Mouse (Mus musculus): ENCODE measurements around the gene Vwa1. TPM values are rescaled to one million over a fixed set of nuclear protein-coding genes. Genes with fewer than 3 reads are reported as not detected.
A peak's percentile ranks its signal among the peaks of the same experiment; 100 is the strongest.
"Not testable (repeated sequence)": the region's sequence is repeated elsewhere in the genome, so short reads cannot be mapped to it uniquely, and the experiment has no call there.

Vwa1 gene
- polyA plus RNA-seq, 1 experiment = not detected

- H3K36me3 ChIP-seq (ENCODE audit: control insufficient read depth) = peaks cover 25% of the 10 kb centered on the region
- no peaks in the 10 kb centered on the region for H3K27me3 ChIP-seq (ENCODE audit: control insufficient read depth)
- H3K4me1 ChIP-seq (ENCODE audit: control insufficient read depth) = peaks cover 40% of the 10 kb centered on the region
- no peaks in the 10 kb centered on the region for H3K9me3 ChIP-seq (ENCODE audit: control insufficient read depth, low read length)
- TF ChIP-seq TAL1 (IDR thresholded peaks at IDR 0.05; ENCODE audit: low read length) = no peak
- no peak for TF ChIP-seq GATA1 (IDR thresholded peaks at IDR 0.05; ENCODE audit: low read length)
- H3K4me3 ChIP-seq (replicated peaks) = peak within 1 kb of the TSS; percentile 72
Measured at GRCm38 (mm10) chr4:155760613-155761355, 13.7 kb downstream of the Vwa1 start, which contains the start of gene Atad3a. TSS of gene Atad3a (minus strand) at chr4:155761093.

GRCm38 (mm10) chr4:155759862-155760612, 14.5 kb downstream of the Vwa1 start:
- Histone ChIP-seq H3K9me3 (ENCODE audit: control insufficient read depth, low read length) (no peaks in the 10 kb centered on the region), H3K4me3 (replicated peaks) (peak overlapping the region; percentile 72), H3K27me3 (ENCODE audit: control insufficient read depth) (no peaks in the 10 kb centered on the region), H3K4me1 (ENCODE audit: control insufficient read depth) (peaks cover 40% of the 10 kb centered on the region), H3K36me3 (ENCODE audit: control insufficient read depth) (peaks cover 32% of the 10 kb centered on the region)
- TF ChIP-seq GATA1 (IDR thresholded peaks at IDR 0.05; ENCODE audit: low read length) = no peak

- no peak for TF ChIP-seq TAL1 (IDR thresholded peaks at IDR 0.05; ENCODE audit: low read length)
- no peak for TF ChIP-seq GATA1 (IDR thresholded peaks at IDR 0.05; ENCODE audit: low read length)
- H3K4me3 ChIP-seq (replicated peaks) = no peak overlapping the region
- H3K36me3 ChIP-seq (ENCODE audit: control insufficient read depth) = peaks cover 56% of the 10 kb centered on the region
- H3K9me3 ChIP-seq (ENCODE audit: control insufficient read depth, low read length) = no peaks in the 10 kb centered on the region
- no peaks in the 10 kb centered on the region for H3K27me3 ChIP-seq (ENCODE audit: control insufficient read depth)
- peaks cover 34% of the 10 kb centered on the region for H3K4me1 ChIP-seq (ENCODE audit: control insufficient read depth)
Measured at GRCm38 (mm10) chr4:155757011-155757410, 17.5 kb downstream of the Vwa1 start.

GRCm38 (mm10) chr4:155746575-155747490, 27.7 kb downstream of the Vwa1 start:
- no peak overlapping the region for H3K4me3 ChIP-seq (replicated peaks)
- H3K4me1 ChIP-seq (ENCODE audit: control insufficient read depth) = no peaks in the 10 kb centered on the region
- no peaks in the 10 kb centered on the region for H3K27me3 ChIP-seq (ENCODE audit: control insufficient read depth)
- TF ChIP-seq GATA1 (IDR thresholded peaks at IDR 0.05; ENCODE audit: low read length) (no peak), TAL1 (IDR thresholded peaks at IDR 0.05; ENCODE audit: low read length) (no peak)
- peaks cover 97% of the 10 kb centered on the region for H3K36me3 ChIP-seq (ENCODE audit: control insufficient read depth)
- H3K9me3 ChIP-seq (ENCODE audit: control insufficient read depth, low read length) = no peaks in the 10 kb centered on the region

GRCm38 (mm10) chr4:155746036-155746548, 28.4 kb downstream of the Vwa1 start:
- Histone ChIP-seq H3K9me3 (ENCODE audit: control insufficient read depth, low read length) (no peaks in the 10 kb centered on the region), H3K4me3 (replicated peaks) (no peak overlapping the region), H3K36me3 (ENCODE audit: control insufficient read depth) (peaks cover 97% of the 10 kb centered on the region), H3K4me1 (ENCODE audit: control insufficient read depth) (no peaks in the 10 kb centered on the region), H3K27me3 (ENCODE audit: control insufficient read depth) (no peaks in the 10 kb centered on the region)
- TF ChIP-seq TAL1 (IDR thresholded peaks at IDR 0.05; ENCODE audit: low read length) = no peak
- TF ChIP-seq GATA1 (IDR thresholded peaks at IDR 0.05; ENCODE audit: low read length) = no peak

- Histone ChIP-seq H3K9me3 (ENCODE audit: control insufficient read depth, low read length) (no peaks in the 10 kb centered on the region), H3K4me3 (replicated peaks) (no peak overlapping the region), H3K4me1 (ENCODE audit: control insufficient read depth) (no peaks in the 10 kb centered on the region), H3K27me3 (ENCODE audit: control insufficient read depth) (no peaks in the 10 kb centered on the region), H3K36me3 (ENCODE audit: control insufficient read depth) (peaks cover 97% of the 10 kb centered on the region)
- TF ChIP-seq GATA1 (IDR thresholded peaks at IDR 0.05; ENCODE audit: low read length) = no peak
- TF ChIP-seq TAL1 (IDR thresholded peaks at IDR 0.05; ENCODE audit: low read length) = no peak
Measured at GRCm38 (mm10) chr4:155745136-155745535, 29.4 kb downstream of the Vwa1 start.

- peaks cover 1% of the 10 kb centered on the region; the same call in 1 of the 2 replicates for H3K4me1 ChIP-seq (ENCODE audit: control insufficient read depth)
- no peak overlapping the region for H3K4me3 ChIP-seq (replicated peaks)
- peaks cover 95% of the 10 kb centered on the region for H3K36me3 ChIP-seq (ENCODE audit: control insufficient read depth)
- no peaks in the 10 kb centered on the region for H3K9me3 ChIP-seq (ENCODE audit: control insufficient read depth, low read length)
- no peak for TF ChIP-seq TAL1 (IDR thresholded peaks at IDR 0.05; ENCODE audit: low read length)
- TF ChIP-seq GATA1 (IDR thresholded peaks at IDR 0.05; ENCODE audit: low read length) = no peak
- no peaks in the 10 kb centered on the region for H3K27me3 ChIP-seq (ENCODE audit: control insufficient read depth)
Measured at GRCm38 (mm10) chr4:155744474-155744873, 30.0 kb downstream of the Vwa1 start.

- peaks cover 81% of the 10 kb centered on the region for H3K36me3 ChIP-seq (ENCODE audit: control insufficient read depth)
- no peaks in the 10 kb centered on the region for H3K9me3 ChIP-seq (ENCODE audit: control insufficient read depth, low read length)
- no peaks in the 10 kb centered on the region for H3K27me3 ChIP-seq (ENCODE audit: control insufficient read depth)
- no peak for TF ChIP-seq GATA1 (IDR thresholded peaks at IDR 0.05; ENCODE audit: low read length)
- TF ChIP-seq TAL1 (IDR thresholded peaks at IDR 0.05; ENCODE audit: low read length) = no peak
- peaks cover 1% of the 10 kb centered on the region; the same call in 1 of the 2 replicates for H3K4me1 ChIP-seq (ENCODE audit: control insufficient read depth)
- H3K4me3 ChIP-seq (replicated peaks) = no peak overlapping the region
Measured at GRCm38 (mm10) chr4:155742684-155743083, 31.8 kb downstream of the Vwa1 start.

GRCm38 (mm10) chr4:155740681-155741080, 33.8 kb downstream of the Vwa1 start:
- H3K4me3 ChIP-seq (replicated peaks); H3K4me1 ChIP-seq (ENCODE audit: control insufficient read depth); H3K27me3 ChIP-seq (ENCODE audit: control insufficient read depth); H3K9me3 ChIP-seq (ENCODE audit: control insufficient read depth, low read length): not testable (repeated sequence)
- H3K36me3 ChIP-seq (ENCODE audit: control insufficient read depth) = peaks cover 62% of the 10 kb centered on the region

Measured in erythroblast, embryonic 14.5 days (primary cell).